Mouse (Mus musculus) B cell, adult 62 days (primary cell): ENCODE data around the gene Cda. TPM values are rescaled to one million over a fixed set of nuclear protein-coding genes. Genes with fewer than 3 reads are reported as not detected.

Experiments used
- total RNA-seq: library from RNA; stranded (reverse); gene quantifications from 4 replicates; pipeline ENCODE4 v1.2.4, GENCODE M21; 2023

Cda gene
- total RNA-seq: not detected in 4 replicates

DNA sequence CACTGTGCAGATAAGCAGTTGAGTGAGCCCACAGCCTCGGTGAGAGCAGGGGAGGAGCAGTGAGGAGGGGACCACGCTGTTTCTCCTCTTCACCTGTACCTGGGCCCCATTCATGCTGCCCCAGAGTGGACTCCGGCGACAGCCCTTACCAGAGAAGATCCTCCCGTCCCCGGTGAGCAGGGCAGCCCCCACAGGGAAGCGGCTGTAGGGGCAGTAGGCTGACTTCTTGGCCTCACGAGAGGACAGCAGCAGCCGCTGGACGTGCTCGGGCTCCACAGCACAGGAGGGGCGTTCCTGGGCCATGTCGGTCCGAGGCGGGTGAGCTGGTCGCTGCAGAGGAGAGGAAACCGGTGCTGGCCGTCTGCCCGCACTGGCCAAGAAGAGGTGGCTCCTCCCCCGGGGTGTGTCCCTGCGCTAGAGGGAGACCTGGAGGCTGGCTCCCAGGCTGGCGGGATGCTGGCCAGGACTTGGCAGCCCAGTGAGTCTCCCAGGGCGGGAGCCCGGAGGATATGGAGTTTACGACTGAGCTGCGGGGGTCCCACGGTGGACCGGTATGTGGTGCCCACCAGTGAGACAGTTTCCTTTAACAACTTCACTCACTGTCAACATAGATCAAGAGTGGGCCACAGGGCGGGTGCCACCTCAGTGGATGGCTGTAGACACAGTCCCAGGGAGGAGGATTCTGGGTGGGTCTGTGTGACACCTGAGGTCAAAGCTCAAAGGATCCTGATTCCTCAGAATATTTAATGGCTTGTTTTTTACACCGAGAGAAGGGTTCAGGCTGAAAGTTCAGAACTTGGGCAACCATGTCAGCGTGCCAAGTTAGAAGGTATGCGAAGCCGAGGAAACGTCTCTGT lies at the start of gene Cda:
TSS of gene Cda (minus strand) at position 352 of the 857 bp plus-strand sequence.

DNA sequence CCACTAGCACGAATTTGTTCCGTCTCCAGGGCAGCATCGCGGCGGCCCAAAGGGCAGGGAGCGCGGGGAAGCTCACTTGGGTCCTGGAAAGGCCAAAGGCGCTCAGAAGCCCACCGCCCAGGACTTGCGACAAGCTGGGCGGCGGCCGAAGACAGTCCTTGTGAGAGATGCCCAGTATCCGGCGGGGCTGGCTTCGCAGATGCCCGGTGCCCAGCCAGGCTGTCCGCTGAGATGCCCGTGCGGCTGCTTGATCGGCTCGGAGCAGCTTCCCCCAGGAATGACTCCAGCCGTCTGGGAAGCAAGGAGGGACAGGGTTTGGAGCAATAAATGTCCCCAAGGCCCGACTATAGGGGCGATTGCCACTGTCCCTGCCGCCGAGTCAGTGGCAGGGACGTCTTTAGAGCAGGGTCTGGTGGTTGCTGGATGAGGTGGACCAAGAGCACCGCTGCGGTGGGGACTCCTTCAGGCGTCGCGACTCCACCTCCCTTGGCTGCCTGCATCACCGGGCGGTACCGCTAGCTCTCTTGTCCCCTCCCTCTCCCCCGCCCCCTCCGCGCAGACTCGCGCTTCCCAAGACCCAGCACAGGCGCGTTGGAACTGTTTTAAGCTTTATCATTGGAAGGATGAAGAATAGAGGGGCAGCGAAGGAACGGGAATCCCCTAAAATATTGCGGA lies 28.3 kb upstream of the Cda start, which contains the start of gene Fam43b:
TSS of gene Fam43b (minus strand) at position 558 of the 675 bp plus-strand sequence.

DNA sequence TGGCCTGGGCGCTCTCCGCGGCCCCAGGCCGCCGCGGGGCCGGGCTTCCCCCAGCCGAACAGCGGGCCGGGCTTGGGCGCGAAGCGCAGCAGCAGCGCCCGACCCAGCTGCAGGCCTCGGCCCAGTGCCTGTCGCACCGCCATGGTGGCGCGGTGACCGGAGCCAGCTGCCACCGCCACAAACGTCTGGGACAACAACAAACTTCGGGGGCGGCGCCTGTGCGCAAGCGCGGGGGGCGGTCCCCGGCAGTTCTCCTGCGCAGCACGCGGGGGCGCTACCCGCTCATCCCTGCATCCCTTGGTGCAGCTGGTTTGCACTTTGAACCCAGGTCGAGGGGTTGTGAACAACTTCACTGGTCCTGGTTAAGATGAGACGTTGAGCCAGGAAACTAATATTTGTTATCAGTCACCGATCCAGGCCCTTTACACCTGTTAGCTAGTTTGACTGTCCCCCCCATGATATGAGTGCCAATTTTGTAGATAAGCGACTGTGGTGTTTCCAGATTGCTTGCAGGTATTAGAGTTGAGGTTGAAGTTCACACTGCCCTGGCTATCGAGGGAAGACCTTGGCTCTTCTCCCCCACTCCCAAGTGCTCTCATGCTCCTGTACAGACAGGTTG lies 41.6 kb downstream of the Cda start, which contains the start of gene Pink1:
TSS of gene Pink1 (minus strand) at position 231 of the 619 bp plus-strand sequence.

DNA sequence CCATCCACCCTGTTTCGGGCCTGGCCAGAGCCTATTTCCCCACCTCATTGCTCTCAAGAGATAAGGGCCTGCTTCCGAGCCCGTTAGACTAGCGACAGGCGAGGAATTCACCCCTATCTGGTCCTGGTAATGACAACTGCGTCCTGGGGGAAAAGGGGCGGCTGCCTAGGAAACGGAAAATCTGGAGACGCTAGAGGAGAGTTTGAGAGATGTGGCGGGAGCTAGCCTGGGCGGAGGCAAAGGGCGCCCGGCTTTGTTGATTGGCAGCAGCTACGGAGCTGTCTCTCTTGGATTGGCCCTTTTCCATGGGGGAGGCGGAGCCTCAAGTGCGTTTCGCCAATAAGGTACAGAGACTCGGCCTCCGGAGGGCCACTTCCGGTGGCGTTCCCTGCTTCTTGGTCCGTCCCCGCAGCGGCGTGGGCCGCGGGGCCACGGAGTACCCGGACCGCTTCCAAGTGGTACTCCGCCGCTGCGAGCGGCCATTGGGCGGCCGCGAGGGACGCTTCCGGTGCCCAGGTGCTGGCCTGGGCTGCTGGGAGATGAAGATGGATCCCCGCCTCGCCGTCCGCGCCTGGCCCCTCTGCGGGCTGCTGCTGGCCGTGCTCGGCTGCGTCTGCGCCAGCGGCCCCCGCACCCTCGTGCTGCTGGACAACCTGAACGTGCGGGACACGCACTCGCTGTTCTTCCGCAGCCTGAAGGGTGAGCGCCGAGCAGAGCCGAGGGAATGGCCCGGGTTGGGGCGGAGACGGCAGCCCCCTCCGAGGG lies 63.3 kb downstream of the Cda start, which contains the start of gene Ddost:
TSS of gene Ddost (plus strand) at position 391 of the 765 bp plus-strand sequence.

Other genes with a start within 250 kb of the Cda start
- 101 to 109 TPM (median 106 TPM) in 4 replicates for gene Hp1bp3, start 151.7 kb downstream of the Cda start, total RNA-seq
- 0.17 to 0.33 TPM in 2 of 4 replicates, not detected in the others for gene Sh2d5, start 117.6 kb downstream of the Cda start, total RNA-seq
- 0.27 TPM in 1 of 4 replicates, not detected in the others for gene Kif17, start 117.6 kb downstream of the Cda start, total RNA-seq
- 53.3 to 61.6 TPM (median 57.8 TPM) in 4 replicates for gene Ddost, start 63.3 kb downstream of the Cda start, total RNA-seq
- gene Pink1, start 41.7 kb downstream of the Cda start, total RNA-seq: 34.8 to 38.7 TPM (median 36.5 TPM) in 4 replicates
- gene Fam43b, start 28.5 kb upstream of the Cda start, total RNA-seq: not detected in 4 replicates
- gene Mul1, start 66.7 kb upstream of the Cda start, total RNA-seq: 39.5 to 53.6 TPM (median 43.8 TPM) in 4 replicates
- gene Camk2n1, start 86.3 kb upstream of the Cda start, total RNA-seq: 0.85 to 1.4 TPM (median 0.98 TPM) in 4 replicates